Mouse (Mus musculus) heart, postnatal 10 days (tissue): ENCODE measurements at regions not wholly inside any gene's neighbourhood (a gene's known extent, or its start where the extent isn't known, plus 50 kb on each side); places are given as distances from the start of the nearest gene placed in this dataset.

ENCODE experiments used
- DNase-seq, 2 experiments: peaks; one replicate each; pipeline ENCODE4 v3.0.0; 2021
- intact Hi-C: fragments of 180-260 bp; cut with DNase I; formaldehyde crosslinking; loops from one replicate; pipeline ENCODE4 v1.15.1; 2025

DNA sequence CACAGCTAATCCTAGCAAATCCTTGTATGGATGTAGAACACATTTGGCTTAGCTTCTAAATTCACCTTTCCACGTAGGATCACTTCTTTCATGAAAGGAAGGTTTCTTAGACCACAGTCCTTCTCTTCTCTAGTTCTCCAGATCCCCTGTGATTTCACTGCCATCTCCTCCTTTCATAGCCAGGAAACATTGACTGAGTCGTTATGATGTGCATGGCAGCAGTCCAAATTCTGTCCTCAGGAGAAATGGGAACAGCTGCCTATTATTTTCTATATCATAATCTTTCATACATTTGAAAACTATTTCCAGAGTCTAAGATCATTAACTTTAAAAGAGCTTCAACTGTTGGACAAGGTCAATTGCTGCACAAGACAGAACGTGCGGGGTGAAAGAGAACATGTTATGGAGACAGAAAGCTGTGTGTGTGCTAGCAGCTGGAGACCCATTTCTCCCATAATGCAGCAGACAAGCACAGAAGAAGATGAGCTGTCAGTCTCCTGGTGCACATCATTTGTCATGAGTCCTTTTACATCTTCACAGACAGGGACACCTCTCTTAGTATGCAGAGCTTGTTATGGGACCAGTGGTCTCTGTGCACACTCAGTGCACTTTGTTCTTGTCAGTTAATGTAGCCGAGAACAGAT is 631.6 kb upstream of the Sema6d start:
- intact Hi-C loops = no loop called here

DNA sequence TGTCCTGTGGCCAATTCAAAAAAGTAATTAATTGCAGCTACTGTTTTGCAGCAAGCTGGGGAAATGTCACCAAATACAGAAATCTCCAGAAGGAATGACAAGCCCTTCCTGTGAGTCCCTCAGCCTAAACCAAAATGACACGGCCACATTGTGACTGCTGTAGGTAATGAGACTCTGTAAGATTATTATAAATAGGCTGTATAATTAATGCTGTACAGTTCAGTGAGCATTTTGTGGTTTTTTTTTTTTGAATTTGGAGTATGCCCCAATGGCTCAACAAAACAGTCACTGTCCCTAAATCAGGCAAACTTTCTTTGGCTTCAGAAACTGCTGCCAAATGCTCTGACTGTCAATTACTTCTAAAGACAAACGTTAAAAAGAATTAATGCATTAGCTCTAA is 615.9 kb upstream of the Sema6d start:
- no peak for DNase-seq
- intact Hi-C loops = no loop called here

More for the DNA sequence above, 631.6 kb upstream of the Sema6d start:
- no peak for DNase-seq

DNA sequence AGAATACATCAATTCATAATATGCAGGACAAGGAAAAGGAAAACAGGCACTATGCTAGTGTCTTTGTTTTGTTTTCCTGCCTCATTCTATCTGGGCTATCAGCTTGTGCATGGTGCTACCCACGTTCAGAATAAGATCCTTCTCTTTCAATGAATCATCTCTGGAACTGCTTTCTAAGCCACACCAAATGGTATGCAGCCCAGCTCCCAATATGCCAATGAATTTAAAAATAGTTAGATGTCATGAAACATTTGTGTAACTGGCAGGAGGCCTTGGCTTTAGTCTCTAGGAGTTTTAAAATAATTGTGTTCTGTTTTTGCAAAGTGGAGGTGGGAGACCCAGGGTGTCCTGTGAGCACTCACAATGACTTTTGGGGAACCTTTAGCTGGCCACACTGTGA is 603.1 kb upstream of the Sema6d start:
- intact Hi-C loops = no loop called here
- DNase-seq = no peak

DNA sequence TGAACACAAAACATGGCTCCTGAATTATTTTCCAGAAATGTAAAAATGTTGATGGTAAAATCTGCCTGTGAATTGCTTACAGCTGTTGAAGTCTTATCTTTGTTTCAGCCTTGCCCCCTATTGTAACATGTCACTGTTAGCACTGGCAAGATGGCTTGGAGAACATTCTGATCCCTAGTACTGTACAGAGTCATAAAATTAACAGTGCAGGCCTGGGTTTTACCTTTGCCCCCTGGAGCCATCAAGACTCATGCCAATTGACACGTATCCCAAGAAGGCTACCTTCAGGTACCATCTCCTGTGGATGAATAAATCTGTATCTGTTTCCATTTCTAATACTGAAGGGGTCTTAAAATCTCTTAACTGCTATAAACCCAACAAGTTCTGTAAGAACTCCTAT is 583.6 kb upstream of the Sema6d start:
- intact Hi-C loops = no loop called here
- no peak for DNase-seq

DNA sequence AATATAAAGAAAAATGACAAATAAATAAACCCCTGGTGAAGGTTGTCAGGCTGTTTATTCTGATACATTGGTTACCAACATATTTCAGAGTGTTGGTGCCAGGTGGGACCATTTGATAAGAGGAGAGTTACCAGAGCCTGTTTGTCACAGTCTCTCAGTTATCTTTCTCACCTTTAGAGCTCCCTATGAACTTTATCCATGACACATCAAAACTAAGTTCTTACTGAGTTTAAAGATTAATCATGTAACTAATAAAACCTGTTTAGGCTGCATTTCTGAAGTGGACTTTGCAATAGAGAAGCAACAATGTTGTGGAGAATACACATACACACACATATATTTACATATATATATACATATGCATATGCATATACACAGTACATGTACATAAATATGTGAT is 582.7 kb upstream of the Sema6d start:
- no peak for DNase-seq
- intact Hi-C loops = no loop called here

DNA sequence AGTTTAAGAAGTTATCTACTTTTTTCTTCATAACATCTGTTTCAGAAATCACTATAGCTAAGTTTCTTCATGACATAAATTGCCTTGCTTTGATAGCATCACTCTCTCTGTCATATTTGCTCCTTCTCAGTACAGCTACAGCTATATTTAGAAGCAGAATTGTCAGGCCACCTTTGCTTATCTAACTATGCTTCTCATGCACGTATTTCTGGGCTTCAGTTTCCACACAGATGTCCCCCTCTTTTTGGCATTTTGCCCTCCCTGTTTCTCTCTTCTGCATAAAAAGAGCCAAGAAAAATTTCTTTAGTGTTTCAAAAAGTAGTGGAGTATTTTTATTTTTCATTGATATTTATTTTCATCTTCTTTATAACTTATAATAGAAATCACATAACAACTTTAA is 560.9 kb upstream of the Sema6d start:
- intact Hi-C loops = loop anchor here (5.0 kb wide), 1 partner anchor 112 kb away; no protein-coding TSS in a partner anchor
- DNase-seq = peak; percentile 3 to 4

DNA sequence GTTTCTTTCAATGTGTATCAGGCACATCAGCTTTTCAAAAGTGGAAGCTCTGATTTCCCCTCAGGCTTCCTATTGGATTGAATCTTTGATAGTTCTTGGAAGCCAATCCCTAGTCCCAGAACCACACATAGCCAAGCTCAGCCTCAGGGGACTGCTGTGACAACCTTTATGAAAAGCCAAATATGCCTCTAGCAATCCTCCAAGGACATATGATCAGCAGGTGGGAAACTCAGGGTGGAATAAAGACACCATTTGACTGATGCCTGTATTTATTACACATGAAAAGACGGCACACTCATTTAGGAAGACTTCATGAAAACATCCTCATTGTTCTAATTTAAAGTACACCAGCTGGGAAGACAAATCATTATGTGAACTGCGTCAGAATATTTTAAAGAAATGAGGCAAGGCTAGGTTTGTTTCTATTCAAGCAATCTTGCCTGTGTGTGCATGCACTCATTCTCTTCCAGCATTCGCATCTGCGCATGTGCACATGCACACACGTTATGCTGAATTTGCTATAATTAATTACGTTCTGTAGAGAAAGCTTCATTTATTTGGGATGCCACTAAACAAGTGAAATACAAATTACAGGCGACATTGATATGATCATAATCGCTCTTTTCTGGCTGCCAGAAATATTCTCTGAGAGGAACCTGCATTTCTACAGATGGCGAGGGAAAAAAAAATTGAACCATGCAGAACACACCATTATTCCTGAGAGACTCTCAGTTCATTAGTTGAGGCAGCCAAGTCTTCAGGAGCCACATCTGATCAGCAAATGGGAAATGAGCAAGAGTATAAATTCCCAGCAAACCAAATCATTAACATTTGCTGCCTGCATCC is 556.6 kb upstream of the Sema6d start:
- intact Hi-C loops = no loop called here
- DNase-seq = no peak

DNA sequence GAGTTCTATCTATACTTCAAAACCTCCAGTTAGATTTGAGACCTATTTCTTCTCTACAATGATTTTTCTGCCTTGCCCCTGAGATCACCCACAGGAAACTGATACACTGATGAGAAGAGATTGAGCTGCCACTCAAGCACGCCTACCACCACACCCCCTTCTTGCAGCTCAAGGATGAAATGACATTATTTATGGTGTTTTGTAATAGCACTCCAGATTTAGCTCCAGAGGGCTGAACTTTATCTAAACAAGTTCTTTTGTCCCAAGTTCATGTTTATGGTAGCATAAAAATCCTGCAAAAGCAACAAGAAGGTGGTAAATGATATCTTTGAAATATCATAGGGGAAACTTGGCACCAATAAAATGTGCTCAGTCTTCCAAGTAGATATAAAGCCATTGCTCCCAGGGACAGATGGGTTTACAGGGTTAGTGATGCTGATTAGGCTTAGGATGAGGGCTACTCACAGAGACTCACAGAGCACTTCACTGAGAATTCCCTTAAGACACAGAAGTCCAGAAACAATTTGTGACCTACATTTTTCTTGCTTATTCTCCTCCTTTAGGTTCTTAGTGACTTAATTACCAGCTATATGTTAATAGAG is 538.4 kb upstream of the Sema6d start:
- DNase-seq = no peak
- intact Hi-C loops = no loop called here

DNA sequence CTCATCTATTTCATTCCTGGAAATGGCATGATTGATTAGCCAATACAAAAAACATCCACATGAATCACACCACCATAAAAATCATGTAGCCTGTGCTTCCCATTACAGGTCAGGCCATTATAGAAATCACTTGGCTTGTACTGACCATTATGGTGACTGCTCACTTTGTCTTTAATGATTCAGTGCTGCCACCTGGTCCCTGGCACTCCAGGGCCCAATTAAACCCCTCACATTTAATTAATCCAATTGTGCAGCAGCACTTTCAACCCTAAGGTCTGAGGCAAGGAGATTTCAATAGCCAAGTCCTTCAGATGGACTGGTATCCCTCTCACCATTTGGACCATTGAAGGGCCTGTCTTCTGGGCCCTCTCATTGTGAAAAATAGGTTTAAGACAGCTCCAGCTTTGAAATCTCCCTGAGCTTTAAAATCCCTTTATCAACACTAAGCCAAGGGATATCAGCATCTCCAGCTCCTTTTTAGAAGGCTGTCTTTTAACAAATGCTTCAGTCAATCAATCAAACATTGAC is 531.6 kb upstream of the Sema6d start:
- intact Hi-C loops = no loop called here
- no peak for DNase-seq
